Mouse (Mus musculus) B cell, adult 67 days (primary cell): ENCODE results near the gene Vmn2r88. TPM values are rescaled to one million over a fixed set of nuclear protein-coding genes. Genes with fewer than 3 reads are reported as not detected.

Experiments used
- total RNA-seq, 2 experiments: library from RNA; stranded (reverse); gene quantifications; 4 replicates each; pipeline ENCODE4 v1.2.4; 2023

Vmn2r88 gene
- total RNA-seq, result not detected

GRCm38 (mm10) chr14:51410520-51410919, at the start of gene Vmn2r88:
Gene Vmn2r88, plus strand, starts transcription at chr14:51410820.

GRCm38 (mm10) chr14:51361456-51361855, 49.2 kb upstream of the Vmn2r88 start, which contains the start of gene Gm7247:
Gene Gm7247, plus strand, starts transcription at chr14:51361756.

GRCm38 (mm10) chr14:51451557-51451956, 40.9 kb downstream of the Vmn2r88 start, which contains the start of gene Vmn2r89:
Gene Vmn2r89, plus strand, starts transcription at chr14:51451857.

Other genes with a start within 250 kb of the Vmn2r88 start
- gene Rnase2b, start 248.6 kb upstream of the Vmn2r88 start, total RNA-seq, result not detected
- not detected for gene Ang2, start 211.7 kb upstream of the Vmn2r88 start, total RNA-seq
- not detected for gene Ear14, start 207.4 kb upstream of the Vmn2r88 start, total RNA-seq
- not detected for gene Rnase2a, start 154.7 kb upstream of the Vmn2r88 start, total RNA-seq
- not detected for gene Gm7247, start 49.1 kb upstream of the Vmn2r88 start, total RNA-seq
- gene Vmn2r89, start 41.0 kb downstream of the Vmn2r88 start, total RNA-seq, result not detected
- not detected for gene Gm5622, start 142.0 kb downstream of the Vmn2r88 start, total RNA-seq
- gene Gm17175, start 163.2 kb downstream of the Vmn2r88 start, total RNA-seq, result not detected
- not detected for gene Gm17174, start 181.3 kb downstream of the Vmn2r88 start, total RNA-seq
- not detected for gene Gm17078, start 200.5 kb downstream of the Vmn2r88 start, total RNA-seq
- not detected for gene Gm4181, start 224.8 kb downstream of the Vmn2r88 start, total RNA-seq